Mouse (Mus musculus) left cerebral cortex, adult 8-10 months (tissue): Measurements from ENCODE around the gene Inpp5k. TPM values are rescaled to one million over a fixed set of nuclear protein-coding genes. Genes with fewer than 3 reads are reported as not detected.
A peak's percentile ranks its signal among the peaks of the same experiment; 100 is the strongest.
"Not testable (repeated sequence)": the region's sequence is repeated elsewhere in the genome, so short reads cannot be mapped to it uniquely, and the experiment has no call there.

Experiments
- DNase-seq, 2 experiments: peaks; one replicate each; pipeline ENCODE4 v3.0.0; 2022; ENCODE audit warnings: low spot score in 2 of 2
- total RNA-seq, 4 experiments: library from RNA; stranded (reverse); gene quantifications; 2 replicates each; pipeline ENCODE4 v1.2.4; 2022

The Inpp5k gene
- 10 to 100 TPM; 41.3 to 43.5 (median 42.5) TPM for total RNA-seq

DNA sequence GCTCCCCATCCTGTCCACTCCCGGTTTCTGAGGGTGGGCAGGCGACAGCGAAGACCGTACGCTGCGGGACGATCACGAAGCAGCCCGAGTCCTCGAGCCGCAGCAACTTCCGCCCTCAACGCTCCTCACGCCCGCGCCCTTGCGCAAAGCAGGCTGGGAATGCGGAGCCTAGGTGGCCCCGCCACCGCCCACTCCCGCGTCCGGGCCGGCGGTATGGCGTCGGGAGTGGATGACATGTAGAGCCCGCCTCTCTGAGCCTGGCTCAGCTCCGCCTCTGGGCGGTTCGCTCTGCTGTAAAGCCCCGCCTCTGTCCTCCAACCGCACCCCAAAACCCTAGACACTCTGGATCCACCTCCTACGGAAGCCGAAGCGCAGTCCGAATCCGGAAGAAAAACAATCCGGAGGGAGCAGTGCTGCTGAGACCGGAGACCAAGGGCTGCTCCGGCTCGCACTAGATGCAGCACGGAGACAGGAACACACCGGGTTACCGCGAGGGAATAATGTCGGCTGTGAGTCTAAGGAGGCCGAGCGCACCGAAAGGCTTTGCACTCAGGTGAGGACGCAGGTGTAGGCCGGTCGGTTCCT lies at the start of gene Inpp5k:
Gene Inpp5k (plus strand): TSS at position 344 of the 585 bp plus-strand sequence.
- DNase-seq: peak; percentile 89 to 98

GRCm38 (mm10) chr11:75581495-75582149 lies 49.2 kb upstream of the Inpp5k start:
- DNase-seq: no peak

- DNase-seq: no peak
These were observed 47.3 kb upstream of the Inpp5k start for GRCm38 (mm10) chr11:75583521-75583920.

DNA sequence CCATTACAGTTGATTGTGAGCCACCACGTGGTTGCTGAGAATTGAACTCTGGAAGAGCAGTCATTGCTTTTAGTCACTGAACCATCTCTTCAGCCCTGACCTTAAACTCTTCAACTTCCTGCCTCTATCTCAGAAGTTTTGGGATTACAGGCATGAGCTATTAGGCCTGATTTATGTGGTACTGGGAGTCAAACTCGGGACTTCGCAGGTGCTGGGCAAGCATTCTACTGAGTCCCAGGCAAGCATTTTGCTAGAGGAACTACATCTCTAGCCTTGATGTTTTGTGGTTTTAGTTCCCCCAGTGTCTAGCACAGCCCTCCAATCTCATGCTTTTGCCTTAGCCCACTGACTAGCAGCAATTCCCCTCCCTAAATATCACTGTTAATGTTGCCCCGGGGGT lies 45.7 kb upstream of the Inpp5k start:
- no peak for DNase-seq

DNA sequence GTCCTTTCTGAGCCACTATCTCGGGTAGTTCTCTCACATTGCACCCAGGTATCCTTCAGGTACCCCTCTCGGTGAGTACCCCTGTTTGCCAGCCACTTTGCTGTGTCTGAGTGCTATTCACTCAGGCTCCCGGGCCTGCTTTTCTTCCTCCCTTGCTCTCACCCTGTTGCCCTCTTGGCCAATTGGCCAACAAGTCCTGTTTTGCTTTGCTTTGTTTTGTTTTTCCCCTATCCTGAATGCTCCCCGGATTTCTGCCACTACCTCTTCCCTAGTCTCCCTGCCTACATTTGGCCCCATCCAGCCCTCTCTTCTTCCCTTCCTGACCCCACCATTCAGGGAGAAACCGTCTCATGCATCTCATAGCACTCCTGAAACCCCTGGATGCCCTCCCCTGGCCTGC lies 44.8 kb upstream of the Inpp5k start:
- no peak for DNase-seq

- no peak for DNase-seq
These were observed 43.8 kb upstream of the Inpp5k start for GRCm38 (mm10) chr11:75586963-75587362.

DNA sequence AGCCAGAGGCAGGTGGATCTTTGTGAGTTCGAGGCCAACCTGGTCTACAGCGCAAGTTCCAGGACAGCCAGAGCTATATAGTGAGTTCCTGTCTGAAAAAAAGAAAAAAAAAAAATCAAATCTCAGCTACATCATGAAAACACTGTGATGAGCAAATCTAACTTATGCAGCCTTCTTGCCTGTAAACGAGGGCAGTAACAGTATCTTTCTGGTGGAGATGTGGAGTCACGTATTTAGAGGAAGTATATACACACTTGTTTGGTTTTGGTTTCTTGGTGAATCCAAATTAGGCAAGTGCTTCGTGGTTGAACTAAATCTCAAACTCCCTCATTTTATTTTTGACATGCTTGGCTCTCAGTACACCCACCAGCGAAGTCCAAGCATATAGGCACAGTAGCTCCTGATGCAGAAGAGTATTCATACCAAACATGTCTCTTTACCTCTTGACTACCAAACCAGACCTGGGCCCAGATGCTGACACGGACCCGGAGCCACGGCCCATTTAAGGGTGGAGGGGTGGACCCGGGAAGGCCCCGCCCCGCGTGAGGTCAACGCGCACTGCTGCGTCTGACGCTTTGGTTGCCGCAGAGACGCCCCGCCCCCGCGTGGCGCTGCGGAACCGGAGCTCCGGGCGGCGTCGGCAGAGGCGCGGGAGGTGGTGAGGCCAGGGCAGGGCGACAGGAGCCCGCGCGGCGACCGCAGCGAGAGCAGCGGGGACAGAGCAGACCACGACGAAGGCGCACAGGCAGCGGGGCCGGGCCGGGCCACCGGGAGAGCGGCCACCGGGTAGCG lies 43.1 kb upstream of the Inpp5k start, which contains the start of gene Pitpna:
Gene Pitpna (plus strand): TSS at position 605 of the 792 bp plus-strand sequence.
- DNase-seq: peak; percentile 90 to 95

GRCm38 (mm10) chr11:75588285-75588941 lies 42.4 kb upstream of the Inpp5k start:
- DNase-seq: no peak

- DNase-seq: no peak
These were observed 38.2 kb upstream of the Inpp5k start for GRCm38 (mm10) chr11:75592612-75593011.

DNA sequence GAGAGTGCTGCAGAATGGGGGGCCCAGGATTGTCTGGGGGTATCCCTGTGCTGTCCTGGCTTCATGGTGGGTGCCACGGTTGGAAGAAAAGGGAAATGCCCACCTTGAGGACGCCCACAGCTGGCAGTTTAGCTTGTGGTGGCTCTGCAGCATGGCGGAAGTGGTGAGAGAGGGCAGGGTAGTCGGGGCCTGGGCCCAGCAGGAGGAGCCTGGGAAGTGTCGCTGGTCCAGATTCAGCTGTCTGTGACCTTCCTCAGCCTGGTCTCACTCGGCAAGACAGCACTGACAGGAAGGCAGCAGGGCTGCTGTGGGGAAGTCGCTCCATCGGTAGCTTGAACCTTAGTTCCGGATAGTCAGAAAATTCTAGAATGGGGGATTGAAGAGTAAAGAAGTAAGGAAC lies 36.4 kb upstream of the Inpp5k start:
- no peak for DNase-seq

- DNase-seq: no peak
These were observed 35.4 kb upstream of the Inpp5k start for GRCm38 (mm10) chr11:75595404-75595803.

DNA sequence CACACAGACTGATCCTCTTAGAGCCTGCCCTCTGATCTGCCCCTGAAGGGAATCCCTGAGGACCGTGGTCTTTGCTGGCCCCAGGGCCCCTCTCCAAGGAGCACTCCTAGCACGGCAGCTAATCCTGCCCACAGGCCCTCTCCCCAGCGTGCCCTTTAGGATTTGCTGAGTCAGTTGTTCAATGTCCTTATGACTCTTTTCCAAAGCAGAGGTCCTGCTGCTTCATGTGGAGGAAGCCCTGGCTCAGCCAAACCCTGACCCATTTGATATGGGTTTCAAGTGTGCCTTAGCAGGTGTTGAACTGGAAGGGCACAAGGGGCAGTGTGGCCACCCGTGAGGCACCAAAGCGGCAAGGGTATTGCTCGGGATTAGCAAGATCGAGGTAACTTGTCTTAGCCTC lies 35.0 kb upstream of the Inpp5k start:
- no peak for DNase-seq

DNA sequence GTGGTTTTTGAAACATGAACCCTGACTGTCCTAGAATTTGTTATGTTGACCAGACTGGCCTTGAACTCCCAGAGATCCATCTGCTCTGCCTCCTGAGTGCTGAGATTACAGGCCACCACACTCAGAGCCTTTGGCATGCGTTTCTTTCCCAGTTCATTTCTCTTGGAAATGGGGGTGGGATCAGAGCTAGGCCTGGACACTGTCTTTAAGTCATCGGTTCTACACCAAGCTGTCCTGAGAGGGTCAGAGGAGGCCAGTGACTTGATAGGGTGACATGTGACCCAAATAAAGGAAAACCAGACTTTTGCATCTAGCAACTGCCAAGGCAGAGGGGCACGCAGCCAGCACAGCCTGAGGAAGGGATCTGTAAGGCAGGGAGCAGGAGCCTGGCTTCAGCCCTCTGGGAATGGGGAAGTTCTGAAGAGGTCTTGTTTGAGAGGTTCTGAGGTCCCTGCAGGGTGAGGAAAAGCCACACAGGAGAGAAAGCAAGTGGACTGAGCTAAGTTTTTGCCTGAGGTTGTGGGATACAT lies 34.0 kb upstream of the Inpp5k start:
- DNase-seq: no peak

DNA sequence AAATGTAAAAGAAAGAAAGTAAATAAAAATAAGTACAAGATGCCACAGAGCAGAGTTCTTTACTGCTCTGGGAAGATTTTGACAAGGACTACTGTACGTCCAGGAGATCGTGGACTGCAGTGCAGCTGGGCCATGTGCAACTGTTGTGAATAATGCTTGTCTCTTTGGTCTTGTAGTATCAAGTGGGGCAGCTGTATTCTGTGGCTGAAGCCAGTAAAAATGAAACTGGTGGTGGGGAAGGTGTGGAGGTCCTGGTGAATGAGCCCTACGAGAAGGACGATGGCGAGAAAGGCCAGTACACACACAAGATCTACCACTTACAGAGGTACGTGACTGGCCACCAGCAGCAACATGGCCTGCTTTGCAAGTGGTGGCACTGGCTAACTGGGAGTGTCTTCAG lies 32.8 kb upstream of the Inpp5k start:
- no peak for DNase-seq

- not testable (repeated sequence) for DNase-seq
These were observed 31.0 kb upstream of the Inpp5k start for GRCm38 (mm10) chr11:75599802-75600201.

- no peak for DNase-seq
These were observed 26.0 kb upstream of the Inpp5k start for GRCm38 (mm10) chr11:75604826-75605225.

DNA sequence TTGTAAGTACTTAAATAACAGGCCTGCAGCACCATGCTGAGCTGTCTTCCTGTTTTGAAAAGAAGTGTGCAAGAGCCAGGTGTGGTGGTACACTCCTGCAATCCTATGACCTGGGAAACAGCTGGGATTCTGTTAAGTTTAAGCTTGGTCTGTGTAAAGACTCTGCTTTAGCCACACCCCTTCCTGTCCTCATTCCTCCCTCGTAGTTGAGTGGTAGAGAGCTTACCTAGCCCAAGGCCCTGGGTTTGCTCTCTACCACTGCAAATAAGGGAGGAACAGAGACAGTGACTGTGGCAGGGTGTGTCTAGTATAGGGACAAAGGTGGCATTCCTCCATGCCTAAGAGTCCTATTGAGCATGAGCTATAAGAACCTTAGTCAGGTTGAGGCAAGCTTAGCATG lies 25.5 kb upstream of the Inpp5k start:
- no peak for DNase-seq

DNA sequence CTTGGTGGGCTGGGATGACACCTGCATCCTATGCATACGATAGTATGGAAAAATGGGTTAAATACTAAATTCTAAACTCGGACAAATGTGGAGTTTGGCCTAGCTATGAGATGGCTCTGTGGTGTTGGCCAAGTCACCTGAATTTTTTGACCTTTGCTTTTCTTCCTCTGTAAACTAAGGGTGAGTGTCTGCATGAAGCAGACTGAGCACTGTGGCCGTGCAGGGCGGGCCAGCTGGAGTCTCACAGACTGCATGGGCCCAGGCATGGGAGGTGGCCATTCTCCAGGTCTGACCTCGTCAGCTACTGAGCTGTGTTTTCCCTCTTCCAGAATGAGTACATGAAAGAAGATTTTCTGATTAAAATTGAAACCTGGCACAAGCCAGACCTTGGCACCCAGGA lies 22.0 kb upstream of the Inpp5k start:
- no peak for DNase-seq

GRCm38 (mm10) chr11:75610021-75610420 lies 20.8 kb upstream of the Inpp5k start:
- DNase-seq: no peak

- DNase-seq: no peak
These were observed 16.0 kb upstream of the Inpp5k start for GRCm38 (mm10) chr11:75614769-75615168.

- DNase-seq: no peak
These were observed 15.2 kb upstream of the Inpp5k start for GRCm38 (mm10) chr11:75615556-75615955.

- no peak for DNase-seq
These were observed 11.7 kb upstream of the Inpp5k start for GRCm38 (mm10) chr11:75619133-75619532.
